Mouse (Mus musculus): ENCODE measurements at regions not wholly inside any gene's neighbourhood (a gene's known extent, or its start where the extent isn't known, plus 50 kb on each side); places are given as distances from the start of the nearest gene placed in this dataset.

DNA sequence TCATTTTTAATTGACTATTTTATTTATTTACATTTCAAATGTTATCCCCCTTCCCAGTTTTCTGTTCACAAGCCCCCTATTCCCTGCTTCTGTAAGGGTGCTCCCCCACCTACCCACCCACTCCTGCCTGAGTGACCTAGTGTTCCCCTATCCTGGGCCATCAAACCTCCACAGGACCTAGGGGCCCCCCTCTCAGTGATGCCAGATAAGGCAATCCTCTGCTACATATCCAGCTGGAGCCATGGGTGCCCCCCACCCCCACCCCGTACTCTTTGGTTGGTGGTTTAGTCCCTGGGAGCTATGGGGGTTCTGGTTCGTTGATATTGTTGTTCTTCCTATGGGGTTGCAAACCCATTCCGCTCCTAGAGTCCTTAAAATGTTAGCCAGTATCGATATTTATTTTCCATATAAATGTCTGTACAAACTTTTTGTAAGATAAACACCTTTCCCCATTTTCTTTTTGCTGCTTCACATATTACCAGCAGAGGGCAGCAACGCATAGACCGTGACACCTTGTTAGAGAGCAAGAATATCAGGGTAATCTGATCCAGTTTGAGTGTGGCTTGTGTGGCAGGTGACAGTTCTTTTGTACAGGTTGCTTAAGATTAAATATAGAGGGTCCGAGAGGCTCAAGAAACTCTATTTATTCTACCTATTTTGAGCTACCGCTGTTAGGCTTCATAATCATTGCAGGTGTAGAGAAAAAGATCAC, 177.2 kb upstream of the Scn7a start:
- DNase-seq (ENCODE audit: low spot score): peak; percentile 9

GRCm38 (mm10) chr2:66941188-66941587, 156.5 kb upstream of the Scn7a start:
- no peak for DNase-seq (ENCODE audit: low spot score)

- DNase-seq (ENCODE audit: low spot score): no peak
These were observed 113.3 kb upstream of the Scn7a start for GRCm38 (mm10) chr2:66898032-66898431.

DNA sequence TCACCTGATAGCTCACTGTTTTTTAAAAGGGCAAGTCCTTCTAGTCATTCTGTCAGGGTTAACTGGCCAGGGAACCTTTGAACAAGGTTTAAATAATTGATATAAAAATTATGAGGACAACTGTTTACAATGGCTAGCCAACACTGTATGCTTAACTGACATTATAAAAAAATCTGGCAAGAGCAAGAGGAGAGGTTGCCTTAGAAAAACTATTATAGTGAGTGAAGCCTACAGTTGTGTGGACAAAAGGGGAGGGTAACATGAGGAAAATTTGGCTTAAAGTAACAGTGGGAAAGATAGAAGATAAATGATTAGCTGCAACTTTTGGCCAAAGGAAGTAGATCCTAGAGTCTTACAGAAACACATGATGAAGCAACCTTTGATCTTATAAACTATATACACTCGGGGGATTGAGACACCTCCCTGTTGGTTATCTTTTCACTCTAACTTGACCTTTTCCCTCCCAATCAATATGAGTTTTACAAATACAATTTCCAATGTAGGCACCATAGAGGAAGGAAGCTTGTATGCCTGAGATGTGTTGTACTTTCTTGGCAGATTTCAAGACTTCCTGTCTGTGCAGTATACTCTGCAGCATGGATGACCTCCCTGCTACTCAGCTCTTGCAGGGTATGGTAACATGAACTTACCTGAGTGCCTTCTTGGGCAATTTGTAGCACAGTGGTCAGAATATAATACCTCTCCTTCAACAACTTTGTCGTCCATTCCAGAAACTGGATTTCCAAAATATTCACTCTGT, 82.9 kb upstream of the Scn7a start:
- no peak for DNase-seq (ENCODE audit: low spot score)
